Mouse (Mus musculus) kidney, postnatal 0 days (tissue): ENCODE measurements around the gene Hist2h2aa2. TPM values are rescaled to one million over a fixed set of nuclear protein-coding genes. Genes with fewer than 3 reads are reported as not detected.
A peak's percentile ranks its signal among the peaks of the same experiment; 100 is the strongest.
"Not testable (repeated sequence)": the region's sequence is repeated elsewhere in the genome, so short reads cannot be mapped to it uniquely, and the experiment has no call there.

ENCODE experiments used
- ATAC-seq: fragments of 200-750 bp; cut with Nextera tagmentation; replicated peaks from 2 replicates; pipeline ENCODE4 v1.8.0; 2017; ENCODE audit warnings: low read depth, moderate number of reproducible peaks, moderate TSS enrichment, moderate library complexity; ENCODE audit not compliant: low FRiP score
- DNase-seq: peaks from one replicate; pipeline ENCODE4 v3.0.0-alpha.2; 2016; ENCODE audit warnings: low spot score
- H3K27ac ChIP-seq: fragments of 300-500 bp; sonication (generic); 2 replicates; pipeline ENCODE4 v1.5.1; 2014; ENCODE audit warnings: mild to moderate bottlenecking
- H3K27me3 ChIP-seq: fragments of 300-500 bp; sonication (generic); 2 replicates; pipeline ENCODE4 v1.6.1; 2014; ENCODE audit warnings: low read length, mixed read lengths; ENCODE audit not compliant: insufficient read depth
- H3K36me3 ChIP-seq: fragments of 300-500 bp; sonication (generic); 2 replicates; pipeline ENCODE4 v1.6.1; 2014; ENCODE audit warnings: low read length, mixed read lengths; ENCODE audit not compliant: insufficient read depth
- H3K4me1 ChIP-seq: fragments of 300-500 bp; sonication (generic); replicated peaks from 2 replicates; pipeline ENCODE4 v1.6.1; 2014; ENCODE audit warnings: antibody characterized with exemption, low read length, mixed read lengths; ENCODE audit not compliant: insufficient read depth
- H3K4me2 ChIP-seq: fragments of 300-500 bp; sonication (generic); 2 replicates; pipeline ENCODE4 v1.6.1; 2014; ENCODE audit warnings: mild to moderate bottlenecking, low read length, moderate library complexity, mixed read lengths
- H3K4me3 ChIP-seq: fragments of 300-500 bp; sonication (generic); replicated peaks from 2 replicates; pipeline ENCODE4 v1.5.1; 2014; ENCODE audit warnings: low read depth, low read length
- H3K9ac ChIP-seq: fragments of 300-500 bp; sonication (generic); 2 replicates; pipeline ENCODE4 v1.6.1; 2014; ENCODE audit warnings: low read depth, low read length
- H3K9me3 ChIP-seq: fragments of 300-500 bp; sonication (generic); replicated peaks from 2 replicates; pipeline ENCODE4 v1.6.1; 2016; ENCODE audit warnings: low read length, inconsistent platforms, mixed read lengths
- CTCF ChIP-seq: IDR thresholded peaks from 2 replicates; pipeline ENCODE4 v1.5.1; 2016; ENCODE audit warnings: antibody characterized with exemption, low read depth, mild to moderate bottlenecking, moderate library complexity
- WGBS: fragments of 180-500 bp; shearing (Covaris S2); extraction: QIAGEN DNeasy Blood & Tissue Kit; methylation state at CpG from one replicate; pipeline ENCODE4 v1.1.7; 2014; 5-methylcytosine and 5-hydroxymethylcytosine counted together
- polyA plus RNA-seq: library from polyadenylated mRNA; unstranded; fragments of >200 nt; fragmentation: Nextera tagmentation; extraction: Ambion mirVana; gene quantifications from 2 replicates; pipeline ENCODE4 v1.2.1, GENCODE M21; 2015

The Hist2h2aa2 gene
- polyA plus RNA-seq = 86.7 and 107 TPM in 2 replicates

- Histone ChIP-seq H3K4me3 (0 out of 2 replicates have a peak within 1 kb of the TSS, but pooled peaks have one; percentile 23), H3K9ac (0 out of 2 replicates have a peak within 1 kb of the TSS, but pooled peaks have one; percentile 47), H3K27ac (peak within 1 kb of the TSS; percentile 82), H3K4me1 (peaks cover 19% of the 10 kb centered on the region), H3K4me2 (peak within 1 kb of the TSS; percentile 34)
- 5% methylated on average over 27 of the region's 85 CpGs for WGBS
- not testable (repeated sequence) for H3K9me3 ChIP-seq, H3K36me3 ChIP-seq, H3K27me3 ChIP-seq
- DNase-seq (peak; percentile 85), ATAC-seq (peak; percentile 84)
Measured at GRCm38 (mm10) chr3:96239949-96240798, at the start of gene Hist2h2aa2. Gene Hist2h2aa2, minus strand, starts transcription at chr3:96240276.

- Histone ChIP-seq H3K4me2 (no peak overlapping the region), H3K27me3 (no peaks in the 10 kb centered on the region), H3K4me1 (no peaks in the 10 kb centered on the region), H3K36me3 (no peaks in the 10 kb centered on the region), H3K9ac (no peak overlapping the region), H3K9me3 (no peaks in the 10 kb centered on the region), H3K27ac (no peak overlapping the region), H3K4me3 (no peak overlapping the region)
- ATAC-seq (no peak), DNase-seq (no peak)
- TF ChIP-seq CTCF = no peak
- WGBS = 68% methylated on average over 3 of the region's 3 CpGs
Measured at GRCm38 (mm10) chr3:96289201-96289600, 49.1 kb upstream of the Hist2h2aa2 start.

- peak; percentile 78 for TF ChIP-seq CTCF
- H3K27me3 ChIP-seq = peaks cover 12% of the 10 kb centered on the region; the same call in 1 of the 2 replicates
- not testable (repeated sequence) for H3K4me3 ChIP-seq, DNase-seq, ATAC-seq, H3K4me1 ChIP-seq, H3K36me3 ChIP-seq, H3K4me2 ChIP-seq, H3K9ac ChIP-seq, H3K27ac ChIP-seq, H3K9me3 ChIP-seq
- 88% methylated on average over 11 of the region's 11 CpGs for WGBS
Measured at GRCm38 (mm10) chr3:96287334-96287733, 47.3 kb upstream of the Hist2h2aa2 start.

GRCm38 (mm10) chr3:96284457-96284856, 44.4 kb upstream of the Hist2h2aa2 start:
- no peak overlapping the region for H3K27ac ChIP-seq
- 11% methylated on average over 4 of the region's 4 CpGs for WGBS
- H3K36me3 ChIP-seq = no peaks in the 10 kb centered on the region
- H3K27me3 ChIP-seq = peaks cover 12% of the 10 kb centered on the region; the same call in 1 of the 2 replicates
- peak; percentile 84 for TF ChIP-seq CTCF
- H3K4me3 ChIP-seq = no peak overlapping the region
- no peaks in the 10 kb centered on the region for H3K4me1 ChIP-seq
- no peaks in the 10 kb centered on the region for H3K9me3 ChIP-seq
- no peak overlapping the region for H3K9ac ChIP-seq
- peak; percentile 86 for DNase-seq
- H3K4me2 ChIP-seq = peak overlapping the region; percentile 30; the same call in 1 of the 2 replicates
- ATAC-seq = no peak

- Histone ChIP-seq H3K27ac (no peak overlapping the region), H3K4me1 (no peaks in the 10 kb centered on the region), H3K27me3 (peaks cover 12% of the 10 kb centered on the region; the same call in 1 of the 2 replicates), H3K9ac (no peak overlapping the region), H3K4me2 (no peak overlapping the region), H3K36me3 (no peaks in the 10 kb centered on the region), H3K4me3 (no peak overlapping the region), H3K9me3 (no peaks in the 10 kb centered on the region)
- 61% methylated on average over 6 of the region's 6 CpGs for WGBS
- ATAC-seq (no peak), DNase-seq (no peak)
- TF ChIP-seq CTCF = peak; percentile 32; the same call in 1 of the 2 replicates
Measured at GRCm38 (mm10) chr3:96280660-96281059, 40.6 kb upstream of the Hist2h2aa2 start.

- DNase-seq (peak; percentile 96), ATAC-seq (peak; percentile 84)
- no peaks in the 10 kb centered on the region for H3K9me3 ChIP-seq
- H3K36me3 ChIP-seq = no peaks in the 10 kb centered on the region
- peak overlapping the region; percentile 65 for H3K27ac ChIP-seq
- H3K27me3 ChIP-seq = peaks cover 3% of the 10 kb centered on the region; the same call in 1 of the 2 replicates
- H3K4me3 ChIP-seq = peak overlapping the region; percentile 44
- peak overlapping the region; percentile 81 for H3K4me2 ChIP-seq
- peak; percentile 79 for TF ChIP-seq CTCF
- no peaks in the 10 kb centered on the region for H3K4me1 ChIP-seq
- H3K9ac ChIP-seq = peak overlapping the region; percentile 59
- WGBS = under 1% methylated on average over 49 of the region's 49 CpGs
Measured at GRCm38 (mm10) chr3:96277800-96278624, 37.9 kb upstream of the Hist2h2aa2 start.
